Mouse (Mus musculus) G1E (cell line): ENCODE results near the gene Cdkn3.

Experiments
- CTCF ChIP-seq: IDR thresholded peaks from 2 replicates; pipeline ENCODE4 v1.5.1; 2012; ENCODE audit warnings: low read depth, low read length, inconsistent platforms, mixed read lengths
- GATA1 ChIP-seq: IDR thresholded peaks from 2 replicates; pipeline ENCODE4 v1.6.1; 2012; ENCODE audit warnings: borderline replicate concordance, low read length, inconsistent platforms, mixed read lengths
- TAL1 ChIP-seq: conservative IDR thresholded peaks from 2 replicates; pipeline ENCODE4 v1.6.1; 2012; ENCODE audit warnings: low read depth, low read length, inconsistent platforms, mixed read lengths

DNA sequence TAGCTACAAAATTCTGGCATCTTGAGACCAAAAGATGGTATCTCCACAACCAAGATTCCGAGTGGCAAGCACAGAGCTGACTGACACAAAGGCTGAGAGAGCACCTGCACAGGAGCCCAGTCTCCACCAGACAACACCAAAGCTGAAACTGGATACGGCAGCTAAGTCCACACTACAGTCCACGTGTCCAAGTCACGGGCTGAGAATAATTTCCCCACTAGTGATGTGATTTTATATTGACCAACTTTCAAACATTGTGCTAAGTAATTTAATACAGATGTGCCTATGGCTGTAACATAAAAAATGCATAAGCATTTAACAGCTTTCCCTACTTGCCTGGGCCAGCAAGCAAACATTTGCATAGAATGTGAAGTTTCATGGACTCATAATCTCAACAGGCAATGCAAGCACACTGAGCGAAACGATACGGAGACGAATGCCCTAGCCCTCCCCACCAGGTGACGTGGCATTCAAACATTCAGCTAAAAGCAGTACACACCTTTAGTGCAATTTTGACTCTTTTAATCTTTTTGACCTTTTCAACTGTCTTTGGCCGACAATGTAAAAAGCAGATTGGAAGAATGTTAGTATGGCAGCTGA, 23.1 kb downstream of the Cdkn3 start:
- TF ChIP-seq GATA1 (no peak), CTCF (no peak), TAL1 (no peak)
